Mouse (Mus musculus) megakaryocyte-erythroid progenitor cell, adult 5 weeks (primary cell): ENCODE results near the gene Ift52. TPM values are rescaled to one million over a fixed set of nuclear protein-coding genes. Genes with fewer than 3 reads are reported as not detected.

Experiments used
- polyA plus RNA-seq: library from polyadenylated mRNA; stranded (reverse); fragments of >175 nt; gene quantifications from 2 replicates; pipeline ENCODE4 v1.2.3, GENCODE M21; 2012

The Ift52 gene
- polyA plus RNA-seq, result 5.5 and 8.0 TPM in 2 replicates

GRCm38 (mm10) chr2:163016916-163017743 is at the start of gene Ift52:
TSS of gene Ift52 (plus strand) at chr2:163017354.

GRCm38 (mm10) chr2:162987218-162987617 is 29.9 kb upstream of the Ift52 start, which contains the start of gene Sgk2:
TSS of gene Sgk2 (plus strand) at chr2:162987330.

GRCm38 (mm10) chr2:163054335-163054840 is 37.2 kb downstream of the Ift52 start, which contains the start of gene Mybl2:
TSS of gene Mybl2 (plus strand) at chr2:163054687.

GRCm38 (mm10) chr2:163087728-163088127 is 70.6 kb downstream of the Ift52 start, which contains the start of gene Gtsf1l:
TSS of gene Gtsf1l (minus strand) at chr2:163087855.

Other genes with a start within 250 kb of the Ift52 start
- gene Srsf6, start 85.8 kb upstream of the Ift52 start, polyA plus RNA-seq, result 95.0 and 108 TPM in 2 replicates
- 0.08 and 0.20 TPM in 2 replicates for gene L3mbtl1, start 73.9 kb upstream of the Ift52 start, polyA plus RNA-seq
- gene Sgk2, start 30.0 kb upstream of the Ift52 start, polyA plus RNA-seq, result 0.06 TPM in 1 of 2 replicates, not detected in the other
- 61.2 and 70.1 TPM in 2 replicates for gene Mybl2, start 37.3 kb downstream of the Ift52 start, polyA plus RNA-seq
- gene Gtsf1l, start 70.5 kb downstream of the Ift52 start, polyA plus RNA-seq, result 0.09 TPM in 1 of 2 replicates, not detected in the other
- gene Tox2, start 185.8 kb downstream of the Ift52 start, polyA plus RNA-seq, result 9.1 and 12.4 TPM in 2 replicates